Mouse (Mus musculus) stomach, embryonic 15.5 days (tissue): Measurements from ENCODE around the gene Gnb1. TPM values are rescaled to one million over a fixed set of nuclear protein-coding genes. Genes with fewer than 3 reads are reported as not detected.
A peak's percentile ranks its signal among the peaks of the same experiment; 100 is the strongest.
"Not testable (repeated sequence)": the region's sequence is repeated elsewhere in the genome, so short reads cannot be mapped to it uniquely, and the experiment has no call there.

Source experiments
- ATAC-seq: fragments of 200-750 bp; cut with Nextera tagmentation; 2 replicates; pipeline ENCODE4 v1.8.0; 2017; ENCODE audit warnings: low read depth, moderate number of reproducible peaks, moderate TSS enrichment; ENCODE audit not compliant: insufficient read depth, low FRiP score
- H3K27ac ChIP-seq: fragments of 300-500 bp; sonication (generic); 2 replicates; pipeline ENCODE4 v1.5.1; 2015; ENCODE audit warnings: mild to moderate bottlenecking, inconsistent platforms
- H3K27me3 ChIP-seq: fragments of 300-500 bp; sonication (generic); replicated peaks from 2 replicates; pipeline ENCODE4 v1.6.1; 2015; ENCODE audit warnings: inconsistent platforms
- H3K36me3 ChIP-seq: fragments of 300-500 bp; sonication (generic); 2 replicates; pipeline ENCODE4 v1.6.1; 2015; ENCODE audit warnings: inconsistent platforms
- H3K4me1 ChIP-seq: fragments of 300-500 bp; sonication (generic); 2 replicates; pipeline ENCODE4 v1.6.1; 2015; ENCODE audit warnings: inconsistent platforms
- H3K4me2 ChIP-seq: fragments of 300-500 bp; sonication (generic); 2 replicates; pipeline ENCODE4 v1.6.1; 2015; ENCODE audit warnings: mild to moderate bottlenecking, inconsistent platforms
- H3K4me3 ChIP-seq: fragments of 300-500 bp; sonication (generic); replicated peaks from 2 replicates; pipeline ENCODE4 v1.5.1; 2015; ENCODE audit warnings: inconsistent platforms
- H3K9ac ChIP-seq: fragments of 300-500 bp; sonication (generic); 2 replicates; pipeline ENCODE4 v1.6.1; 2015; ENCODE audit warnings: inconsistent platforms
- H3K9me3 ChIP-seq: fragments of 300-500 bp; sonication (generic); 2 replicates; pipeline ENCODE4 v1.6.1; 2016; ENCODE audit warnings: inconsistent platforms
- WGBS: fragments of 180-500 bp; shearing (Covaris S2); methylation state at CpG from one replicate; pipeline ENCODE4 v1.1.7; 2015; 5-methylcytosine and 5-hydroxymethylcytosine counted together
- polyA plus RNA-seq: library from polyadenylated mRNA; unstranded; fragments of >200 nt; fragmentation: Nextera tagmentation; extraction: Ambion mirVana; gene quantifications from 2 replicates; pipeline ENCODE4 v1.2.1, GENCODE M21; 2015

The Gnb1 gene
- polyA plus RNA-seq, 1 experiment from 2014 or later = 446 TPM

- 84% methylated on average over 18 of the region's 18 CpGs for WGBS
- no peak overlapping the region for H3K27ac ChIP-seq
- no peak overlapping the region for H3K9ac ChIP-seq
- H3K4me3 ChIP-seq = peak overlapping the region; percentile 36; the same call in 1 of the 2 replicates
- H3K9me3 ChIP-seq = no peaks in the 10 kb centered on the region
- H3K4me2 ChIP-seq = no peak overlapping the region; the same call in 1 of the 2 replicates
- peaks cover 3% of the 10 kb centered on the region; the same call in 1 of the 2 replicates for H3K27me3 ChIP-seq
- ATAC-seq = no peak
- H3K4me1 ChIP-seq = peaks cover 8% of the 10 kb centered on the region; the same call in 1 of the 2 replicates
- H3K36me3 ChIP-seq = no peaks in the 10 kb centered on the region
Measured at GRCm38 (mm10) chr4:155469590-155470262, 21.4 kb upstream of the Gnb1 start.

- no peak overlapping the region for H3K27ac ChIP-seq
- H3K36me3 ChIP-seq = no peaks in the 10 kb centered on the region
- ATAC-seq = no peak
- no peak overlapping the region for H3K9ac ChIP-seq
- peaks cover 3% of the 10 kb centered on the region; the same call in 1 of the 2 replicates for H3K27me3 ChIP-seq
- no peak overlapping the region for H3K4me3 ChIP-seq
- no peak overlapping the region for H3K4me2 ChIP-seq
- 75% methylated on average over 16 of the region's 16 CpGs for WGBS
- H3K4me1 ChIP-seq = peaks cover 8% of the 10 kb centered on the region; the same call in 1 of the 2 replicates
- H3K9me3 ChIP-seq = no peaks in the 10 kb centered on the region
Measured at GRCm38 (mm10) chr4:155470263-155470953, 20.8 kb upstream of the Gnb1 start.

- whole genome bisulfite sequencing = 83% methylated on average over 7 of the region's 7 CpGs
Measured at GRCm38 (mm10) chr4:155470997-155471396, 20.2 kb upstream of the Gnb1 start.

GRCm38 (mm10) chr4:155471406-155471805, 19.8 kb upstream of the Gnb1 start:
- H3K27me3 ChIP-seq = peaks cover 3% of the 10 kb centered on the region; the same call in 1 of the 2 replicates
- H3K9ac ChIP-seq = no peak overlapping the region
- no peaks in the 10 kb centered on the region for H3K36me3 ChIP-seq
- H3K4me3 ChIP-seq = no peak overlapping the region
- no peaks in the 10 kb centered on the region for H3K9me3 ChIP-seq
- H3K27ac ChIP-seq = no peak overlapping the region
- H3K4me1 ChIP-seq = peaks cover 8% of the 10 kb centered on the region; the same call in 1 of the 2 replicates
- H3K4me2 ChIP-seq = no peak overlapping the region
- no peak for ATAC-seq
- WGBS = 86% methylated on average over 7 of the region's 7 CpGs

More at GRCm38 (mm10) chr4:155470997-155471396, 20.2 kb upstream of the Gnb1 start:
- Histone ChIP-seq H3K36me3 (no peaks in the 10 kb centered on the region), H3K4me3 (no peak overlapping the region), H3K9ac (no peak overlapping the region), H3K27me3 (peaks cover 3% of the 10 kb centered on the region; the same call in 1 of the 2 replicates), H3K9me3 (no peaks in the 10 kb centered on the region), H3K27ac (no peak overlapping the region), H3K4me2 (no peak overlapping the region), H3K4me1 (peaks cover 8% of the 10 kb centered on the region; the same call in 1 of the 2 replicates)
- no peak for ATAC-seq

GRCm38 (mm10) chr4:155472716-155473290, 18.4 kb upstream of the Gnb1 start:
- ATAC-seq = no peak
- Histone ChIP-seq H3K4me1 (peaks cover 8% of the 10 kb centered on the region; the same call in 1 of the 2 replicates), H3K36me3 (no peaks in the 10 kb centered on the region), H3K4me3 (no peak overlapping the region), H3K9ac (no peak overlapping the region), H3K27ac (no peak overlapping the region), H3K4me2 (no peak overlapping the region), H3K9me3 (no peaks in the 10 kb centered on the region), H3K27me3 (peaks cover 3% of the 10 kb centered on the region; the same call in 1 of the 2 replicates)
- WGBS = 67% methylated on average over 3 of the region's 3 CpGs

GRCm38 (mm10) chr4:155473319-155473718, 17.8 kb upstream of the Gnb1 start:
- Histone ChIP-seq H3K36me3 (no peaks in the 10 kb centered on the region), H3K27me3 (peaks cover 3% of the 10 kb centered on the region; the same call in 1 of the 2 replicates), H3K27ac (no peak overlapping the region), H3K4me3 (no peak overlapping the region), H3K9ac (no peak overlapping the region), H3K4me2 (no peak overlapping the region), H3K9me3 (no peaks in the 10 kb centered on the region), H3K4me1 (peaks cover 8% of the 10 kb centered on the region; the same call in 1 of the 2 replicates)
- ATAC-seq = no peak
- WGBS = 40% methylated on average over 5 of the region's 5 CpGs

GRCm38 (mm10) chr4:155473796-155474195, 17.4 kb upstream of the Gnb1 start:
- not testable (repeated sequence) for H3K27me3 ChIP-seq, H3K36me3 ChIP-seq, H3K4me1 ChIP-seq, H3K4me3 ChIP-seq, H3K4me2 ChIP-seq, H3K9ac ChIP-seq, H3K9me3 ChIP-seq, ATAC-seq, H3K27ac ChIP-seq
- 52% methylated on average over 2 of the region's 2 CpGs for WGBS

GRCm38 (mm10) chr4:155481381-155482124, 9.6 kb upstream of the Gnb1 start:
- Histone ChIP-seq H3K4me2 (peak overlapping the region; percentile 58), H3K9ac (0 out of 2 replicates have a peak overlapping the region, but pooled peaks have one; percentile 4), H3K27me3 (no peaks in the 10 kb centered on the region), H3K27ac (peak overlapping the region; percentile 67; the same call in 1 of the 2 replicates), H3K36me3 (no peaks in the 10 kb centered on the region), H3K4me3 (peak overlapping the region; percentile 29), H3K9me3 (no peaks in the 10 kb centered on the region), H3K4me1 (peaks cover 7% of the 10 kb centered on the region)
- ATAC-seq = 0 out of 2 replicates have a peak, but pooled peaks have one; percentile 45
- 15% methylated on average over 28 of the region's 28 CpGs for WGBS

- Histone ChIP-seq H3K27ac (peak overlapping the region; percentile 67; the same call in 1 of the 2 replicates), H3K9ac (0 out of 2 replicates have a peak overlapping the region, but pooled peaks have one; percentile 4)
Measured at GRCm38 (mm10) chr4:155482125-155482480, 9.1 kb upstream of the Gnb1 start.

GRCm38 (mm10) chr4:155482733-155483540, 8.2 kb upstream of the Gnb1 start:
- no peak overlapping the region for H3K4me2 ChIP-seq
- H3K36me3 ChIP-seq = no peaks in the 10 kb centered on the region
- H3K27ac ChIP-seq = no peak overlapping the region
- no peaks in the 10 kb centered on the region for H3K27me3 ChIP-seq
- peaks cover 20% of the 10 kb centered on the region for H3K4me1 ChIP-seq
- no peaks in the 10 kb centered on the region for H3K9me3 ChIP-seq
- no peak overlapping the region for H3K9ac ChIP-seq
- WGBS = 77% methylated on average over 8 of the region's 8 CpGs
- H3K4me3 ChIP-seq = no peak overlapping the region
- no peak for ATAC-seq

More at GRCm38 (mm10) chr4:155482125-155482480, 9.1 kb upstream of the Gnb1 start:
- H3K27me3 ChIP-seq = no peaks in the 10 kb centered on the region
- peak overlapping the region; percentile 58 for H3K4me2 ChIP-seq
- peak overlapping the region; percentile 29; the same call in 1 of the 2 replicates for H3K4me3 ChIP-seq
- peaks cover 11% of the 10 kb centered on the region for H3K4me1 ChIP-seq
- no peak for ATAC-seq
- no peaks in the 10 kb centered on the region for H3K36me3 ChIP-seq
- H3K9me3 ChIP-seq = no peaks in the 10 kb centered on the region
- WGBS = 89% methylated on average over 6 of the region's 6 CpGs
